Mouse (Mus musculus) E14TG2a.4 (cell line): ENCODE data around the gene Slc4a10.

Experiments
- H3K27me3 ChIP-seq: 2 replicates; pipeline ENCODE4 v1.6.1; 2014; ENCODE audit warnings: low read length, control low read depth; ENCODE audit not compliant: insufficient read depth
- H3K36me3 ChIP-seq: 2 replicates; pipeline ENCODE4 v1.6.1; 2014; ENCODE audit warnings: low read length, control low read depth; ENCODE audit not compliant: insufficient read depth
- H3K4me1 ChIP-seq: replicated peaks from 2 replicates; pipeline ENCODE4 v1.6.1; 2014; ENCODE audit warnings: low read depth, low read length, control low read depth
- H3K4me3 ChIP-seq: replicated peaks from 2 replicates; pipeline ENCODE4 v1.5.1; 2014; ENCODE audit warnings: mild to moderate bottlenecking, low read length
- H3K9me3 ChIP-seq: 2 replicates; pipeline ENCODE4 v1.6.1; 2014; ENCODE audit warnings: low read length, control low read depth
- CTCF ChIP-seq: conservative IDR thresholded peaks from 2 replicates; pipeline ENCODE4 v1.5.1; 2014; ENCODE audit warnings: low read length
- NANOG ChIP-seq: IDR thresholded peaks from 2 replicates; pipeline ENCODE4 v1.6.1; 2014; ENCODE audit warnings: borderline replicate concordance, low read length, mixed read lengths
- POU5F1 ChIP-seq: IDR thresholded peaks from 2 replicates; pipeline ENCODE4 v1.6.1; 2014; ENCODE audit warnings: low read length, borderline replicate concordance

Slc4a10 gene

GRCm38 (mm10) chr2:62211106-62211505 is 164.8 kb downstream of the Slc4a10 start:
- no peak for TF ChIP-seq CTCF
- no peak overlapping the region for H3K4me3 ChIP-seq
- no peaks in the 10 kb centered on the region for H3K36me3 ChIP-seq
- H3K27me3 ChIP-seq, result no peaks in the 10 kb centered on the region
- H3K4me1 ChIP-seq, result no peaks in the 10 kb centered on the region
- no peaks in the 10 kb centered on the region for H3K9me3 ChIP-seq

GRCm38 (mm10) chr2:62227563-62227962 is 181.3 kb downstream of the Slc4a10 start:
- Histone ChIP-seq H3K27me3 (no peaks in the 10 kb centered on the region), H3K36me3 (no peaks in the 10 kb centered on the region), H3K4me3 (no peak overlapping the region), H3K4me1 (no peaks in the 10 kb centered on the region), H3K9me3 (no peaks in the 10 kb centered on the region)
- TF ChIP-seq CTCF, result no peak
- TF ChIP-seq POU5F1, result no peak
- TF ChIP-seq NANOG, result no peak

- Histone ChIP-seq H3K4me1 (no peaks in the 10 kb centered on the region), H3K27me3 (no peaks in the 10 kb centered on the region), H3K36me3 (no peaks in the 10 kb centered on the region), H3K4me3 (no peak overlapping the region), H3K9me3 (no peaks in the 10 kb centered on the region)
- no peak for TF ChIP-seq CTCF
- no peak for TF ChIP-seq POU5F1
- TF ChIP-seq NANOG, result no peak
These were observed 185.0 kb downstream of the Slc4a10 start for GRCm38 (mm10) chr2:62231271-62231670.

GRCm38 (mm10) chr2:62244167-62244566 is 197.9 kb downstream of the Slc4a10 start:
- H3K4me3 ChIP-seq, result no peak overlapping the region
- no peaks in the 10 kb centered on the region for H3K9me3 ChIP-seq
- H3K27me3 ChIP-seq, result no peaks in the 10 kb centered on the region
- no peak for TF ChIP-seq POU5F1
- no peak for TF ChIP-seq CTCF
- no peak for TF ChIP-seq NANOG
- H3K4me1 ChIP-seq, result no peaks in the 10 kb centered on the region
- H3K36me3 ChIP-seq, result no peaks in the 10 kb centered on the region

- Histone ChIP-seq H3K9me3 (no peaks in the 10 kb centered on the region), H3K27me3 (no peaks in the 10 kb centered on the region), H3K4me1 (no peaks in the 10 kb centered on the region), H3K4me3 (no peak overlapping the region), H3K36me3 (no peaks in the 10 kb centered on the region)
- TF ChIP-seq NANOG (no peak), POU5F1 (no peak), CTCF (no peak)
These were observed 222.2 kb downstream of the Slc4a10 start for GRCm38 (mm10) chr2:62268467-62268866.

GRCm38 (mm10) chr2:62271840-62272239 is 225.6 kb downstream of the Slc4a10 start:
- no peaks in the 10 kb centered on the region for H3K4me1 ChIP-seq
- no peak overlapping the region for H3K4me3 ChIP-seq
- no peak for TF ChIP-seq NANOG
- TF ChIP-seq CTCF, result no peak
- TF ChIP-seq POU5F1, result no peak

GRCm38 (mm10) chr2:62278779-62279178 is 232.5 kb downstream of the Slc4a10 start:
- H3K36me3 ChIP-seq, result no peaks in the 10 kb centered on the region
- no peak for TF ChIP-seq CTCF
- no peak for TF ChIP-seq NANOG
- no peak for TF ChIP-seq POU5F1
- no peaks in the 10 kb centered on the region for H3K27me3 ChIP-seq
- H3K4me3 ChIP-seq, result no peak overlapping the region
- H3K9me3 ChIP-seq, result no peaks in the 10 kb centered on the region
- H3K4me1 ChIP-seq, result no peaks in the 10 kb centered on the region

More at GRCm38 (mm10) chr2:62271840-62272239, 225.6 kb downstream of the Slc4a10 start:
- Histone ChIP-seq H3K27me3 (no peaks in the 10 kb centered on the region), H3K36me3 (no peaks in the 10 kb centered on the region), H3K9me3 (no peaks in the 10 kb centered on the region)

GRCm38 (mm10) chr2:62279777-62280176 is 233.5 kb downstream of the Slc4a10 start:
- no peak for TF ChIP-seq POU5F1
- TF ChIP-seq NANOG, result no peak
- no peak for TF ChIP-seq CTCF
- H3K9me3 ChIP-seq, result no peaks in the 10 kb centered on the region

GRCm38 (mm10) chr2:62285026-62285425 is 238.8 kb downstream of the Slc4a10 start:
- no peaks in the 10 kb centered on the region for H3K9me3 ChIP-seq
- H3K4me1 ChIP-seq, result no peaks in the 10 kb centered on the region
- no peak overlapping the region for H3K4me3 ChIP-seq
- H3K27me3 ChIP-seq, result no peaks in the 10 kb centered on the region
- no peaks in the 10 kb centered on the region for H3K36me3 ChIP-seq
- no peak for TF ChIP-seq CTCF
- TF ChIP-seq NANOG, result no peak
- TF ChIP-seq POU5F1, result no peak

More at GRCm38 (mm10) chr2:62279777-62280176, 233.5 kb downstream of the Slc4a10 start:
- H3K4me3 ChIP-seq, result no peak overlapping the region
- H3K36me3 ChIP-seq, result no peaks in the 10 kb centered on the region
- H3K4me1 ChIP-seq, result no peaks in the 10 kb centered on the region
- H3K27me3 ChIP-seq, result no peaks in the 10 kb centered on the region
